Mouse (Mus musculus): ENCODE measurements around the gene Abhd8. TPM values are rescaled to one million over a fixed set of nuclear protein-coding genes. Genes with fewer than 3 reads are reported as not detected.

The Abhd8 gene
- polyA plus RNA-seq, 1 experiment from 2014 or later = 192 TPM

DNA sequence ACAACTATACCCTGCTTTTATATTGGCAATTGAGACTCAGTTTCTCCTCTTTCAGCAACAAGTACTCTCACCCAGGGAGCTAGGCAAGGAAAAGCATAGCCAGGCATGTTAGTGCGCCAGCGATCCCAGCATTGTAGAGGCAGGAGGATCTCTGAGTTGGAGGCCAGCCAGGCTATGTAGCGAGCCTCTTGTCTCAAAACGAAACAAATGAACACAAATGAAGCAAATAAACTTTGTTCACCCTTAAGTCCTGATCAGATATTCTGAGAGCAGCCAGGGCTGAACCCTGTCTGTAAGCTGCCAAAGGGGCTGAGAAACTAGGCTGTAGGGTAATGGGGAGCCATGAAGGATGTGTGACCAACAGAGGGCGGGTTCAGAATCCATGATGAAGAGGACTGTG, 32.4 kb upstream of the Abhd8 start:
- peaks cover 37% of the 10 kb centered on the region for H3K4me1 ChIP-seq
- H3K4me2 ChIP-seq = no peak overlapping the region
- peaks cover 28% of the 10 kb centered on the region for H3K36me3 ChIP-seq
- H3K27me3 ChIP-seq (replicated peaks) = no peaks in the 10 kb centered on the region
- no peaks in the 10 kb centered on the region for H3K9me3 ChIP-seq (replicated peaks)
- WGBS = 89% methylated on average over 5 of the region's 5 CpGs
- H3K27ac ChIP-seq (replicated peaks) = peak overlapping the region; percentile 51; the same call in 1 of the 2 replicates
- H3K4me3 ChIP-seq (replicated peaks) = no peak overlapping the region
- H3K9ac ChIP-seq (replicated peaks) = no peak overlapping the region
- no peak for ATAC-seq (ENCODE audit: low FRiP score)

DNA sequence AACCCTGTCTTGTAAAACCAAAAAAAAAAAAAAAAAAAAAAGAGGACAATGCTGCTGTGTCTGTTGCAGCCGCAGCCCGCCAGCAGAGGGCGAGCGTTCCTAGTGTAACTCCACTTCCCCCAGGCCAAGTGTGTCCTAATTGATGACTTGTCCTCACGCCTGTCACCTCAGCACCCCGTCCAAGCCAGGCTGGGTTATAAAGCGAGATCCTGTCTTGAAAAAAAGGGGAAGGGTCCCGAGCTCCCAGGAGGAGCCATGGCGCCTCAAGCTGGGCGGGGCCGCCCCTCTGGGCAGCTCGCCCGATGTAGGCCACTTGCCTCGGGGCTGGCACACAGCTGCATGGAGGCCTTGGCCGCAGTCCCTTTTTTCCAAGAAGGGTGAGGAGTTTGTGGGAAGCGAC, 31.6 kb upstream of the Abhd8 start:
- peak; percentile 83 for ATAC-seq (ENCODE audit: low FRiP score)
- H3K9me3 ChIP-seq (replicated peaks) = no peaks in the 10 kb centered on the region
- no peaks in the 10 kb centered on the region for H3K27me3 ChIP-seq (replicated peaks)
- no peak overlapping the region for H3K4me3 ChIP-seq (replicated peaks)
- H3K27ac ChIP-seq (replicated peaks) = no peak overlapping the region
- WGBS = 16% methylated on average over 16 of the region's 16 CpGs
- H3K9ac ChIP-seq (replicated peaks) = no peak overlapping the region
- H3K4me1 ChIP-seq = peaks cover 41% of the 10 kb centered on the region
- H3K4me2 ChIP-seq = peak overlapping the region; percentile 41
- peaks cover 36% of the 10 kb centered on the region for H3K36me3 ChIP-seq

DNA sequence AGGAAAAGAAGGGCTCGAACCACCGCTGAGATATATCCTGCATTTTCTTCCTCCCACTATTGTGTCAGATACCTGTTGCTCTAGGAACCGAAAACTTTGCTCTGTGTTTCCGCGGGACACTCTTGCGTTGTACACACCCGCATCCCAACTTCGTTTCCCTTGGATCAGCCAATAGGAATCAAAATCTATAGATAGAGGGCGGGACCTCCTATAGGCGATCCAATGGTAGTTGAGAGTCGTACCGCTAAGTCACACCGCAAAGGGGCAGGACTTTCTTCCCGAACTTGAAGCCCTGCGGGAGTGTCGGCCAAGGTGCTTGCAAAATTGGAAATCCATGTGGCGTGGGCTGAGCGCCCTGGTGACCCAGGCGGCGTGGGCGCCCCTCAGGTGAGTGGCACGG, 25.0 kb upstream of the Abhd8 start:
- H3K27ac ChIP-seq (replicated peaks) = peak overlapping the region; percentile 83
- H3K36me3 ChIP-seq = peaks cover 37% of the 10 kb centered on the region
- no peaks in the 10 kb centered on the region for H3K9me3 ChIP-seq (replicated peaks)
- H3K27me3 ChIP-seq (replicated peaks) = no peaks in the 10 kb centered on the region
- ATAC-seq (ENCODE audit: low FRiP score) = peak; percentile 90
- peak overlapping the region; percentile 99 for H3K4me2 ChIP-seq
- H3K4me1 ChIP-seq = peaks cover 58% of the 10 kb centered on the region
- H3K9ac ChIP-seq (replicated peaks) = peak overlapping the region; percentile 74
- H3K4me3 ChIP-seq (replicated peaks) = peak overlapping the region; percentile 57
- 0% methylated on average over 22 of the region's 22 CpGs for WGBS

DNA sequence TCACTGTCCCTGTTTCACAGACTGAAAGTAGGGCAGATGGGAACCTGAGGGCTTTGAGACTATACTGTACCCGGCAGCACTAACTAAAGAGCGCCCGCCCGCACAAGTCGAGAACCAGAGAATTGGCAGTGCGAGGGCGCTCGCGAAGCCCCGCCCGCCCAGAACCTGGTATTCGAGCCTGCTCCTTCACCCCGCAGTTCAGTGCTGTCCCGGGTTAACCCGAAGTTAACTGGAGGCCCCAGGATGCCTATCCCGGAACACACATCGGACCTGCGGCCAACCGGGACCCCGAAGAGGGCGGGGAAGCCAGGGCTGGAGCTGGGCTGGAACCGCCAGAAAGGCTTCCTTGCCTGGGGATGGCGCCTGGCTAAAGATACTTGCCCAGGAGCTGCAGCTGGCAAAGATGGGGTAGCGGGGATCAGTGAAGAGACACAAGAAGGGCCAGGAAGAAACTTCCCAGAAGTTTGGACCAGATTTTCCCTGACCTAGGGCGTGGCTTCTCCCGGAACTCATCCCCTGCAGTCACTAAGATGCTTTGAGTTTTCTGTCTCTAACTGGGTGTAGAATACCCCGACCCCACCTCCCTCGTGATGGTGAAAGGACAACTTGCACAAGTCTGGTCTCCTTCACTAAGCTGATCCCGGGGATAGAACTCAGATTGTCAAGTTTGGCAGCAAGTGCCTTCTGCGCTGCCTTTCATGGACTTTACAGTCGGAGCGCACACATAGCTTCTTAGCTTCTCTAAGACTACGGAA, 24.4 kb upstream of the Abhd8 start, which contains the start of gene Gtpbp3:
Gene Gtpbp3, plus strand, starts transcription at position 413 of the 755 bp plus-strand sequence.
- Histone ChIP-seq H3K36me3 (peaks cover 34% of the 10 kb centered on the region), H3K9ac (replicated peaks) (peak within 1 kb of the TSS; percentile 74), H3K27me3 (replicated peaks) (no peaks in the 10 kb centered on the region), H3K4me3 (replicated peaks) (peak within 1 kb of the TSS; percentile 57), H3K4me1 (peaks cover 64% of the 10 kb centered on the region), H3K9me3 (replicated peaks) (no peaks in the 10 kb centered on the region), H3K4me2 (peak within 1 kb of the TSS; percentile 99), H3K27ac (replicated peaks) (peak within 1 kb of the TSS; percentile 83)
- peak; percentile 34; the same call in 1 of the 2 replicates for ATAC-seq (ENCODE audit: low FRiP score)
- 1% methylated on average over 33 of the region's 33 CpGs for whole genome bisulfite sequencing

DNA sequence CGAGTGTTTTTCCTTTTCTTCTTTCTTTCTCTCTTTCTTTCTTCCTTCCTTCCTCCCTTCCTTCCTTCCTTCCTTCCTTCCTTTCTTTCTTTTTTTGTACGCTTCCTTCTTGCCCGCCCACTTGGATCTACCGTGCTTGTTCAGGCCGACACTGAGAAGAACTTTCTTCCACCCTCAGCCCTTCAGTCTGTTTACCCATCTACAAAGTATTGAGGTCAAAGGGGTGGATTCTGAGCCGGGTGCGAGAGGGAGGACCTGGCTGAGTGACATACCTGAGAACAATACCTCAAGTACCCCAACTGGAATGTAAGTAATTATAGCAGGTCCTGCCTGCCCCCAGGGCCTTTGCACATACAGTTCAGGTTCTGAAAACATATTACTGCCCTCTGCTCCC, 22.7 kb upstream of the Abhd8 start:
- no peaks in the 10 kb centered on the region for H3K27me3 ChIP-seq (replicated peaks)
- peak overlapping the region; percentile 37; the same call in 1 of the 2 replicates for H3K9ac ChIP-seq (replicated peaks)
- ATAC-seq (ENCODE audit: low FRiP score) = no peak
- WGBS = 23% methylated on average over 7 of the region's 7 CpGs
- peak overlapping the region; percentile 84 for H3K4me3 ChIP-seq (replicated peaks)
- peak overlapping the region; percentile 86 for H3K4me2 ChIP-seq
- no peaks in the 10 kb centered on the region for H3K9me3 ChIP-seq (replicated peaks)
- peaks cover 26% of the 10 kb centered on the region for H3K36me3 ChIP-seq
- H3K27ac ChIP-seq (replicated peaks) = peak overlapping the region; percentile 85
- H3K4me1 ChIP-seq = peaks cover 69% of the 10 kb centered on the region

DNA sequence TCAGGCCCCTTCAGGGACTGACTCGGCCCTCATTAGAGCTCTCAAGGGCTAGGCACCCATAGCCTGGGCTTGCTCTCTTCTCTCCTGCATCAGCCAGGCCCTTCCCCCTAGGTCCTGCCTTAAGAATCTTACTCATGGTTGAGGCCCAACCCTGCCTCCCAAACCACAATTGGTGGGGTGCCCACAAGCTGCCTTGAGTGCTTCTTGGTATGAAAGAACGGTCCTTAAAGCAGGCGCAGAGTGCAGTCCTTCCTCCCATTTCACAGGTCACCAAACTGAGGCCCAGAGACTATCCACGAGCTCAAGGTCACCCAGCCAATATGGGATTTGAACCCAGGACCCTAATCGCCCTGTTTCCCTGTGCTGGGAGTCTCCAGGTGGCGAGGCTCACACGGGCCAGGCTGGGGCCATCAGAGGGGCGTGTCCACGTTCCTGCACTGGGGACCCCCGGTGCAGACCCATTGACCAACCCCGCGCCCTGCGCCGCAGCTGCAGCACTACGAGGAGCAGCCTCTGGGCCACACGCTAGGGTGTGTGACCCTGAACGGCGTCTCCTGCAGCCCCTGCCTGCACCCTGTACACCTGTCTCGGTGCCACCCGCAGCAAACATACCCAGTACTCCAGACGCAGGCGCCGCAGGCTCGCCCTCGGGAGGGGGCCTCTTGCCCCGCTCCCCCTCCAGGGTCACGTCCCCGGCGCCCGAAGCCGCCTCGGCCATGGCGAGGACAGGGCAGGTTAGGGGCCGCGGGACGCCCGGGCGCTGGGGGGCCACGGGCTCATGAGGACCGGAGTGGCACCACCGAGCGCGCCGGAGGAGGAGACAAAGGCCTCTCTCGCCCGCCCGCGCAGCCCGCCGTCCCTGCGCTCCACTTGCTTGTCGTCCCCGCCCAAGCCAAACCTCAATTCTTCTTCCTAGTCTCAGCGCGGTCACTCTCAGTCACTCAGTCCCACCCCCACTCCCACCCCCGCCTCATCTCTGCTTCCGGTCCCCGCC, 22.0 kb upstream of the Abhd8 start, which contains the start of gene Ano8:
Gene Ano8, minus strand, starts transcription at position 822 of the 994 bp plus-strand sequence.
- Histone ChIP-seq H3K27me3 (replicated peaks) (no peaks in the 10 kb centered on the region), H3K4me1 (peaks cover 69% of the 10 kb centered on the region), H3K9ac (replicated peaks) (peak within 1 kb of the TSS; percentile 99), H3K4me3 (replicated peaks) (peak within 1 kb of the TSS; percentile 84), H3K36me3 (peaks cover 25% of the 10 kb centered on the region), H3K27ac (replicated peaks) (peak within 1 kb of the TSS; percentile 85), H3K9me3 (replicated peaks) (no peaks in the 10 kb centered on the region), H3K4me2 (peak within 1 kb of the TSS; percentile 86)
- WGBS = 6% methylated on average over 51 of the region's 58 CpGs
- ATAC-seq (ENCODE audit: low FRiP score) = peak; percentile 82

DNA sequence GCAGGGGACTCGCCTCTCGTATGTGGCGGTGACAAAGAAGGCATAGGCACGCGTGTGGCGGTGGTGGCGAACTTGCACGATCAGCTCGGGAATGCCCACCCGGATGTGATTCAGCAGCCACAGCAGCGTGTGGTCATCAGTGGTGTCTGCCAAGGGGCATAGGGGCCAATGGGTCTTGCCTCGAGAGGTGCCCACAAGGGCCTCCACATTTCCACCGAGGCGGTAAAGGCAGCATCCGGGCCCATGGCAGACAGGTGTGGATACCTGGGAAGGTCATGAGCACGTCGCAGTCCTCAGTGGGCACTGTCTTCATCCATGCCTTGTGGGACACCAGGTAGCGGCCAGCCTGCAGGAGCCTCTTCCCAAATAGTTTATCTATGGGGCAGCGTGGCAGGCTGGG, 21.3 kb upstream of the Abhd8 start:
- Histone ChIP-seq H3K4me3 (replicated peaks) (peak overlapping the region; percentile 84), H3K36me3 (peaks cover 27% of the 10 kb centered on the region), H3K4me2 (peak overlapping the region; percentile 86), H3K4me1 (peaks cover 62% of the 10 kb centered on the region), H3K27ac (replicated peaks) (no peak overlapping the region), H3K9ac (replicated peaks) (peak overlapping the region; percentile 99), H3K9me3 (replicated peaks) (no peaks in the 10 kb centered on the region), H3K27me3 (replicated peaks) (no peaks in the 10 kb centered on the region)
- WGBS = 95% methylated on average over 19 of the region's 19 CpGs
- ATAC-seq (ENCODE audit: low FRiP score) = no peak

DNA sequence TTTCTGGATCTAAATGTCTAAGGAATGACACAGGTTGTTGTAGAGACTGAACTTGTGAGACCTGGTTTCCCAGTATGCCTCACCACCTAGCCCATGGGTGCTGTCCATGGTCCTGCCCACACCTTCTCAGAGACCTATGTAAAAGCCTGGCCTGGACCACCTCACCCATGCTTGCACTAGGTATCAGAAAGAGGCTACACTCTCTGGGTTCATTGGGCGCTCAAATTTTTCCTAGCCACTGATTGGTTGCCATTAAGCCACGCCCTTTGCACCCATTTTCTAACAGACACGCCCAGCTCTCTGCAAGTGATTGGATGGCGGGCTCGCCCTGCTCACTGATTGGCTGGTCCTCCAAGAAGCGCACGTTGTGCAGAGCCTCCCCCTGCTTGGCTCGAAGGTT, 20.5 kb upstream of the Abhd8 start:
- no peaks in the 10 kb centered on the region for H3K9me3 ChIP-seq (replicated peaks)
- no peak overlapping the region for H3K9ac ChIP-seq (replicated peaks)
- 46% methylated on average over 8 of the region's 8 CpGs for WGBS
- H3K27me3 ChIP-seq (replicated peaks) = no peaks in the 10 kb centered on the region
- H3K4me2 ChIP-seq = 0 out of 2 replicates have a peak overlapping the region, but pooled peaks have one; percentile 86
- H3K4me3 ChIP-seq (replicated peaks) = no peak overlapping the region
- ATAC-seq (ENCODE audit: low FRiP score) = no peak
- peaks cover 34% of the 10 kb centered on the region for H3K36me3 ChIP-seq
- H3K27ac ChIP-seq (replicated peaks) = no peak overlapping the region
- peaks cover 54% of the 10 kb centered on the region for H3K4me1 ChIP-seq

DNA sequence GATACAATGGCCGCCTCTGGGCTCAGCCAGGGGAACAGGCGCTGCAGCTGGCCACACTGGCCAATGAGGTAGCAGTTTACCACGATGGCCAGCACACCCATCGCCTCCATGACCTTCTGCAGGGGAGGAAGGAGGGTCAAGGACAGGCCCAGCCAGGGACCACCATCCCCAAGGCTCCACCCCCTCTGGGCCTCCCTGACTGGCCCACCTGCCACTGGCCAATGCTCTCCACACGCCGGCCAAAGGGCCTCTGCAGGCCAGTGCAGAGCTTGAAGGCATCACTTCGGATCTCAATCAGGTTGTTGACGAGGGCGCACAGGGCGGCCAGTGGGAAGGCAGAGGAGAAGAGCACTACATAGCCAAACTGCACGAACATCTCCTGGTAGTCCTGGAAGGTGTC, 15.5 kb upstream of the Abhd8 start:
- H3K4me2 ChIP-seq = no peak overlapping the region
- H3K9ac ChIP-seq (replicated peaks) = no peak overlapping the region
- no peaks in the 10 kb centered on the region for H3K27me3 ChIP-seq (replicated peaks)
- H3K27ac ChIP-seq (replicated peaks) = no peak overlapping the region
- no peak overlapping the region for H3K4me3 ChIP-seq (replicated peaks)
- no peaks in the 10 kb centered on the region for H3K9me3 ChIP-seq (replicated peaks)
- H3K36me3 ChIP-seq = peaks cover 54% of the 10 kb centered on the region
- peaks cover 39% of the 10 kb centered on the region for H3K4me1 ChIP-seq
- no peak for ATAC-seq (ENCODE audit: low FRiP score)
- WGBS = 94% methylated on average over 11 of the region's 11 CpGs

DNA sequence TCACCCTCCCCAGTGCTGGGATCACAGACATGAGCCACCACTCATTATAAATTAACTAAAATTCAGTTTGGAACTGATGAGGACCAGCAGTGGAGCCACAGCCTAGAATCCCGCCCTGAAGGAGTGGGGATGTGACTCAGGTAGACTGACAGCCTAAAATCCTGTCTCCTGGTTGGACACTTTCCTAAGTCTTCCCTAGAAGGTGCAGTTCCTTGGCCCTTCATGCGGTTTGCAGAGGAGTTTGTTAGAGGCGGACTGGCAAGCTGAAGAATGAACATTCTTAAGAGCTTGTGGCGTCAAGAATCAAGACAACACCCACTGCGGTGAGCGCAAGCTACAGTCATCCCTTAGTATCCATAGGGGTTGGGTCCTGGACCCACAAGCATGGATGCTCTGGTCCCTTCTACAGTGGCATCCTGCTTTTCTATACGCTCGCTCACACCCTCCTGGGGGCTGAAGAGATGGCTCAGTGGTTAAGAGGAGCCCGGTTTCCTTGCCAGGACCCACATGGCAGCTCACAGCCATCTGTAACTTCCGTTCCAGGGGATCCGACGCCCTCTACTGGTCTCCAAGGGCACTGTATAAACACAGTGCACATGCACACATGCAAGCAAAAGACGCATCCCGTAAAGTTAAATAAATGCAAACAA, 13.9 kb upstream of the Abhd8 start:
- peak overlapping the region; percentile 56 for H3K4me3 ChIP-seq (replicated peaks)
- H3K9ac ChIP-seq (replicated peaks) = peak overlapping the region; percentile 65
- peak overlapping the region; percentile 81 for H3K4me2 ChIP-seq
- H3K27ac ChIP-seq (replicated peaks) = peak overlapping the region; percentile 93
- H3K36me3 ChIP-seq = peaks cover 65% of the 10 kb centered on the region
- no peaks in the 10 kb centered on the region for H3K27me3 ChIP-seq (replicated peaks)
- ATAC-seq (ENCODE audit: low FRiP score) = 0 out of 2 replicates have a peak, but pooled peaks have one; percentile 0
- H3K9me3 ChIP-seq (replicated peaks) = no peaks in the 10 kb centered on the region
- peaks cover 28% of the 10 kb centered on the region for H3K4me1 ChIP-seq
- WGBS = 41% methylated on average over 14 of the region's 14 CpGs
